Mouse (Mus musculus): ENCODE data around the gene Gm36210.
A peak's percentile ranks its signal among the peaks of the same experiment; 100 is the strongest.

The Gm36210 gene

DNA sequence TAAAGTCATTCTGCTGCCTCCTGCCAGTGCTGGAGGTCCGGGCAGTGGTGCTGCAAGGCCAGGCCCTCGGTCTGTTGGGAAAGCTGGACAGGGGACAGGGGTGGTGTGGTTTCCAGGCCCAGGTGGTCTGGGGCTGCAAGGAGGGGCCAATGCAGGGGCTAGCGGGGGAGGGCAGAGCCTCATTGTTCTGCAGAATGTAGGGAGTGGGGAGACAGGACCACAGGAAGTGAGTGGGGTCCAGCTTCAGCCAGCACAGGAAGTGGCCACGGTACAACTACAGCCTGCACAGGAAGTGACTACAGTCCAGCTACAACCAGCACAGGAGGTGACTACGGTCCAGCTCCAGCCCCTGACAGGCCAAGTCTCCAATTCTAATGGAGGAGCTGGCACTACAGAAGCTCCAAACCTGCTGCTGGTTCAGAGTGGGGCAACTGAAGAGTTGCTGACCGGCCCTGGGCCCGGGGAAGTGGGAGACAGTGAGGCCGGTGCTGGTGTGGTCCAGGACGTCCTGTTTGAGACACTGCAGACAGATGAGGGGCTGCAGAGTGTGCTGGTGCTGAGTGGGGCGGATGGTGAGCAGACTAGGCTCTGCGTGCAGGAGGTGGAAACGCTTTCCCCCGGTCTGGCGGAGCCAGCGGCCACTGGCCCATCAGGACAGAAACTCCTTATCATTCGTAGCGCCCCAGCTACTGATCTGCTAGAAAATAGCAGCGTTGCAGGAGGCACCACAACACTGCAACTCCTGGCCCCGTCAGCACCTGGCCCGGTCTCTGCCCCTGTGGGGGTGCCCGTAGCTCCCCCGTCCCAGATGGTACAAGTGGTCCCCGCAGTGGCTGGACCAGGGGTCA lies 14.9 kb upstream of the Gm36210 start:
- Histone ChIP-seq H3K4me1 (replicated peaks; ENCODE audit: low read depth, low read length) (peaks cover 96% of the 10 kb centered on the region), H3K4me3 (replicated peaks; ENCODE audit: low read length) (peak overlapping the region; percentile 74), H3K9me3 (ENCODE audit: low read length) (no peaks in the 10 kb centered on the region), H3K36me3 (ENCODE audit: insufficient read depth, low read length) (peaks cover 33% of the 10 kb centered on the region), H3K27me3 (ENCODE audit: insufficient read depth, low read length) (peaks cover 23% of the 10 kb centered on the region)
- TF ChIP-seq CTCF (conservative IDR thresholded peaks at IDR 0.05; ENCODE audit: low read length) (no peak), NANOG (IDR thresholded peaks at IDR 0.05; ENCODE audit: borderline replicate concordance, low read length) (no peak), POU5F1 (IDR thresholded peaks at IDR 0.05; ENCODE audit: borderline replicate concordance, low read length) (no peak)

DNA sequence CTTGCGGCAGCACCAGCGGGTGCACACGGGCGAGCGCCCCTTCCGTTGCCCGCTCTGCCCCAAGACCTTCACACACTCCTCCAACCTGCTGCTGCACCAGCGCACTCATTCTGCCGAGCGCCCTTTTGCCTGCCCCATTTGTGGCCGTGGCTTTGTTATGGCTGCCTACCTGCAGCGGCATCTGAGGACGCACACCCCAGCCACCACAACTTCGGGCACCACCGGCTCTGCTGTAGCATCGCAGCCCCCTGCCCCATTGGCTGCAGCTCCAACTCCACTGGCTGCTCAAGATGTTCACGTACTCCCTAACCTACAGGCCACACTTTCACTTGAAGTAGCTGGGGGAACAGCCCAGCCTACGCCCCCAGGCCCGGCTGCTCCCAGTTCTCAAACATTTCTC lies 14.2 kb upstream of the Gm36210 start:
- Histone ChIP-seq H3K36me3 (ENCODE audit: insufficient read depth, low read length) (peaks cover 34% of the 10 kb centered on the region), H3K9me3 (ENCODE audit: low read length) (no peaks in the 10 kb centered on the region), H3K27me3 (ENCODE audit: insufficient read depth, low read length) (peaks cover 18% of the 10 kb centered on the region), H3K4me3 (replicated peaks; ENCODE audit: low read length) (peak overlapping the region; percentile 74), H3K4me1 (replicated peaks; ENCODE audit: low read depth, low read length) (peaks cover 97% of the 10 kb centered on the region)
- TF ChIP-seq CTCF (conservative IDR thresholded peaks at IDR 0.05; ENCODE audit: low read length) = no peak

DNA sequence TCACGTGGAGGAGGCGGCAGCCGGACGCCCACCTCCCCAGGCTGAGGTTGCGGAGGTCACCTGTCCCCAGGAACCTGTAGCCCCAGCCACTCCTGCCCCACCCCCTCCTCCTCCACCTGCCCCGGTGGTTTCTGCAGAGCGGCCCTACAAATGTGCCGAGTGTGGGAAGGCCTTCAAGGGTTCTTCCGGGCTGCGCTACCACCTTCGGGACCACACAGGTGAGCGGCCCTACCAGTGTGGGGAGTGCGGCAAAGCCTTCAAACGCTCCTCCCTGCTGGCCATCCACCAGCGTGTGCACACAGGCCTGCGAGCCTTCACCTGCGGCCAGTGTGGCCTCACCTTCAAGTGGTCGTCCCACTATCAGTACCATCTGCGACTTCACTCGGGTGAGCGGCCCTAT lies 13.7 kb upstream of the Gm36210 start:
- Histone ChIP-seq H3K9me3 (ENCODE audit: low read length) (no peaks in the 10 kb centered on the region), H3K4me1 (replicated peaks; ENCODE audit: low read depth, low read length) (peaks cover 92% of the 10 kb centered on the region), H3K4me3 (replicated peaks; ENCODE audit: low read length) (peak overlapping the region; percentile 74), H3K36me3 (ENCODE audit: insufficient read depth, low read length) (peaks cover 34% of the 10 kb centered on the region), H3K27me3 (ENCODE audit: insufficient read depth, low read length) (peaks cover 13% of the 10 kb centered on the region)
- no peak for TF ChIP-seq CTCF (conservative IDR thresholded peaks at IDR 0.05; ENCODE audit: low read length)
- TF ChIP-seq NANOG (IDR thresholded peaks at IDR 0.05; ENCODE audit: borderline replicate concordance, low read length) = no peak
- TF ChIP-seq POU5F1 (IDR thresholded peaks at IDR 0.05; ENCODE audit: borderline replicate concordance, low read length) = no peak

GRCm38 (mm10) chr7:4919096-4919495 lies 12.8 kb upstream of the Gm36210 start:
- Histone ChIP-seq H3K36me3 (ENCODE audit: insufficient read depth, low read length) (peaks cover 34% of the 10 kb centered on the region), H3K27me3 (ENCODE audit: insufficient read depth, low read length) (peaks cover 4% of the 10 kb centered on the region), H3K4me1 (replicated peaks; ENCODE audit: low read depth, low read length) (peaks cover 88% of the 10 kb centered on the region), H3K9me3 (ENCODE audit: low read length) (no peaks in the 10 kb centered on the region), H3K4me3 (replicated peaks; ENCODE audit: low read length) (peak overlapping the region; percentile 64)
- TF ChIP-seq POU5F1 (IDR thresholded peaks at IDR 0.05; ENCODE audit: borderline replicate concordance, low read length) (no peak), CTCF (conservative IDR thresholded peaks at IDR 0.05; ENCODE audit: low read length) (no peak), NANOG (IDR thresholded peaks at IDR 0.05; ENCODE audit: borderline replicate concordance, low read length) (no peak)

GRCm38 (mm10) chr7:4918681-4919080 lies 12.4 kb upstream of the Gm36210 start:
- TF ChIP-seq POU5F1 (IDR thresholded peaks at IDR 0.05; ENCODE audit: borderline replicate concordance, low read length) = no peak
- TF ChIP-seq NANOG (IDR thresholded peaks at IDR 0.05; ENCODE audit: borderline replicate concordance, low read length) = no peak
- TF ChIP-seq CTCF (conservative IDR thresholded peaks at IDR 0.05; ENCODE audit: low read length) = no peak
- Histone ChIP-seq H3K4me1 (replicated peaks; ENCODE audit: low read depth, low read length) (peaks cover 88% of the 10 kb centered on the region), H3K27me3 (ENCODE audit: insufficient read depth, low read length) (peaks cover under 1% of the 10 kb centered on the region; the same call in 1 of the 2 replicates), H3K4me3 (replicated peaks; ENCODE audit: low read length) (peak overlapping the region; percentile 64), H3K9me3 (ENCODE audit: low read length) (no peaks in the 10 kb centered on the region), H3K36me3 (ENCODE audit: insufficient read depth, low read length) (peaks cover 34% of the 10 kb centered on the region)

- peaks cover 86% of the 10 kb centered on the region for H3K4me1 ChIP-seq (replicated peaks; ENCODE audit: low read depth, low read length)
- no peaks in the 10 kb centered on the region; the same call in 1 of the 2 replicates for H3K27me3 ChIP-seq (ENCODE audit: insufficient read depth, low read length)
- no peak overlapping the region for H3K4me3 ChIP-seq (replicated peaks; ENCODE audit: low read length)
- H3K9me3 ChIP-seq (ENCODE audit: low read length) = no peaks in the 10 kb centered on the region
- H3K36me3 ChIP-seq (ENCODE audit: insufficient read depth, low read length) = peaks cover 34% of the 10 kb centered on the region
- TF ChIP-seq CTCF (conservative IDR thresholded peaks at IDR 0.05; ENCODE audit: low read length) (no peak), NANOG (IDR thresholded peaks at IDR 0.05; ENCODE audit: borderline replicate concordance, low read length) (no peak), POU5F1 (IDR thresholded peaks at IDR 0.05; ENCODE audit: borderline replicate concordance, low read length) (no peak)
Observed at GRCm38 (mm10) chr7:4917494-4917893, 11.2 kb upstream of the Gm36210 start.

- H3K27me3 ChIP-seq (ENCODE audit: insufficient read depth, low read length) = no peaks in the 10 kb centered on the region; the same call in 1 of the 2 replicates
- no peaks in the 10 kb centered on the region for H3K9me3 ChIP-seq (ENCODE audit: low read length)
- H3K4me1 ChIP-seq (replicated peaks; ENCODE audit: low read depth, low read length) = peaks cover 77% of the 10 kb centered on the region
- TF ChIP-seq CTCF (conservative IDR thresholded peaks at IDR 0.05; ENCODE audit: low read length) = no peak
- no peak for TF ChIP-seq POU5F1 (IDR thresholded peaks at IDR 0.05; ENCODE audit: borderline replicate concordance, low read length)
- no peak for TF ChIP-seq NANOG (IDR thresholded peaks at IDR 0.05; ENCODE audit: borderline replicate concordance, low read length)
- peaks cover 40% of the 10 kb centered on the region for H3K36me3 ChIP-seq (ENCODE audit: insufficient read depth, low read length)
- peak overlapping the region; percentile 90 for H3K4me3 ChIP-seq (replicated peaks; ENCODE audit: low read length)
Observed at GRCm38 (mm10) chr7:4915669-4916416, 9.5 kb upstream of the Gm36210 start.

DNA sequence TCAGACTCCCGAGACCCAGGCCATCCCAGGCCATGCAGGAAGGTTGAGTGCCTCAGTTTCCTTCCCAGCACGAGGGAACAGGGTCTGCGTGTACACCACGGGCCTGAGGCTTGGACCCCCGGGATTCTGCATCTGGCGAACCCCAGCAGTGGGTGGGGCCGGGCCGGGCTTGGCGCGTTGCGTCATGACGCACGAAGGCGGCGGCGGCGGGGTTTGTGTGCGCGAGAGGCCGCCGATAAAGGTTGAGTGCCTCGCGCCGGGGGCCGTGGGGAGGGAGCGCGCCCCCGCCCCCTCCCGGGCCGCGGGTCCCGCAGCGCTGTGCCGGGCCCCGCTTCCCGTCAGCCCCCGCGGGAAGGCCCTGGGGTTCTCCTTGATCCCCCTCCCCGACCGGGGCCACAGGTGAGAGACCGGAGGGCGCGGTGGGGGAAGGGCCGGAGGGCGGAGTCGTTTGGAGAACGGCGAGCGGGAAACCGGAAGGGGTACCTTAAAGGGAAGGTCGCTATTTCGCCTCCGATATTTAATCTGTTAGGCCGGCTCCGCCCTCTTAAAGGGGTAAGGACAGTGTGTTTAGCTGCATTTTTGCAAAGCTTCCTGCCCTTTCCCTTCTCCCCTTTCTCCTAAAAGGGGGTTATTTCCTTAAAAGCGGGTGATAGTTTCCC lies 8.8 kb upstream of the Gm36210 start, which contains the start of gene Zfp628:
Gene Zfp628, plus strand, starts transcription at position 211 of the 659 bp plus-strand sequence.
- no peaks in the 10 kb centered on the region; the same call in 1 of the 2 replicates for H3K27me3 ChIP-seq (ENCODE audit: insufficient read depth, low read length)
- no peak for TF ChIP-seq NANOG (IDR thresholded peaks at IDR 0.05; ENCODE audit: borderline replicate concordance, low read length)
- TF ChIP-seq POU5F1 (IDR thresholded peaks at IDR 0.05; ENCODE audit: borderline replicate concordance, low read length) = no peak
- TF ChIP-seq CTCF (conservative IDR thresholded peaks at IDR 0.05; ENCODE audit: low read length) = no peak
- peaks cover 77% of the 10 kb centered on the region for H3K4me1 ChIP-seq (replicated peaks; ENCODE audit: low read depth, low read length)
- peaks cover 47% of the 10 kb centered on the region for H3K36me3 ChIP-seq (ENCODE audit: insufficient read depth, low read length)
- H3K9me3 ChIP-seq (ENCODE audit: low read length) = no peaks in the 10 kb centered on the region
- peak within 1 kb of the TSS; percentile 90 for H3K4me3 ChIP-seq (replicated peaks; ENCODE audit: low read length)
